Mouse (Mus musculus): ENCODE data around the gene Wasf2. TPM values are rescaled to one million over a fixed set of nuclear protein-coding genes. Genes with fewer than 3 reads are reported as not detected.
"Not testable (repeated sequence)": the region's sequence is repeated elsewhere in the genome, so short reads cannot be mapped to it uniquely, and the experiment has no call there.

Wasf2 gene
- total and polyA plus RNA-seq, 3 experiments = 14.9 to 59.5 (median 21.7) TPM

DNA sequence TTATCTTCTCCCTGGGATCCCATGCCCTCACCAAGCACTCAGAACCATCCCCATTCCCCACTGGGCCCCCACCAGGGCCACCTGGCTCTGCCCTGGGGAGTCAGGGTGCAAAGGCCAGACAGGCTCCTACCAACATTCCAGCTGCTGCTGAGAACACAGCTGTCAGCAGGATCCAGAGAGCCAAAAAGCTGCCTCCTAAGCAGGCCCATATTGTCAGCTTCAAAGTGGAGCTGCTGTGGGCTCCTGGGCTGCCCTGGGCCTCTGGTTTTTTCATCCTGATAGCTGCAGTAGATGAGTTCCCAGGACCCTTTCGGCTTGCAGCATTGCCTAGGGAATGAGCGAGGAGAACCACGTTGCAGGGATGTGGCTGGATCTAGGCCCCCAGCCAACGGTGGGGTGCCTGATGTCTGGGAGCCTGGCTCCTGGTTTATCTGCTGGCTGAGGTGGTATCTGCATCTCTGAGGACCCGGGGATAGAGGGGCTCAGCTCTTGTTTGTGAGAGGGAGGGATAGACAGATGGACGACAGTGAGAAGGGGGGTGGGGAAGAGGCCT is 36.7 kb upstream of the Wasf2 start:
- TF ChIP-seq UBTF (IDR thresholded peaks at IDR 0.05; ENCODE audit: low read depth, low read length) (no peak), POLR2A (IDR thresholded peaks at IDR 0.05; ENCODE audit: low read depth, low read length) (no peak), SIN3A (IDR thresholded peaks at IDR 0.05; ENCODE audit: low read length) (no peak)
- in situ Hi-C loops (cut with MboI; ENCODE audit: low pct_ligation_motif_present, low pct_unique_long_range_greater_than_20kb, low sequenced_read_pairs) (no loop called here), dilution Hi-C loops (cut with MboI; ENCODE audit: extremely low pct_ligation_motif_present, extremely low pct_unique_long_range_greater_than_20kb, low sequenced_read_pairs) (no loop called here)
- H3K27ac ChIP-seq (ENCODE audit: insufficient read depth, low read depth) = no peak overlapping the region
- H3K36me3 ChIP-seq (replicated peaks in 1 of 2; ENCODE audit: control insufficient read depth in 1 of 2, insufficient read depth in 1 of 2, low read length in 1 of 2) = no peaks in the 10 kb centered on the region
- no peak overlapping the region for H3K4me3 ChIP-seq (replicated peaks in 1 of 3; ENCODE audit: low read depth in 2 of 3, low read length in 2 of 3, poor library complexity in 1 of 3)
- H3K27me3 ChIP-seq (replicated peaks) = no peaks in the 10 kb centered on the region
- no peaks in the 10 kb centered on the region for H3K9me3 ChIP-seq (replicated peaks; ENCODE audit: low read length)
- peaks cover 5 to 26% of the 10 kb centered on the region in 2 experiments; a peak in 3 of 4 replicates for H3K4me1 ChIP-seq (ENCODE audit: control insufficient read depth in 1 of 2, insufficient read depth in 2 of 2)
- no peaks in the 10 kb centered on the region for H3K79me2 ChIP-seq (replicated peaks; ENCODE audit: control insufficient read depth, extremely low read depth, insufficient read depth, poor library complexity, severe bottlenecking)
- no peak overlapping the region for H3K4me2 ChIP-seq (ENCODE audit: insufficient read depth, low read depth, poor library complexity, severe bottlenecking)
- no peak overlapping the region for H3K9ac ChIP-seq (ENCODE audit: insufficient read depth, low read depth)
- no peak for DNase-seq (ENCODE audit: extremely low read depth)

DNA sequence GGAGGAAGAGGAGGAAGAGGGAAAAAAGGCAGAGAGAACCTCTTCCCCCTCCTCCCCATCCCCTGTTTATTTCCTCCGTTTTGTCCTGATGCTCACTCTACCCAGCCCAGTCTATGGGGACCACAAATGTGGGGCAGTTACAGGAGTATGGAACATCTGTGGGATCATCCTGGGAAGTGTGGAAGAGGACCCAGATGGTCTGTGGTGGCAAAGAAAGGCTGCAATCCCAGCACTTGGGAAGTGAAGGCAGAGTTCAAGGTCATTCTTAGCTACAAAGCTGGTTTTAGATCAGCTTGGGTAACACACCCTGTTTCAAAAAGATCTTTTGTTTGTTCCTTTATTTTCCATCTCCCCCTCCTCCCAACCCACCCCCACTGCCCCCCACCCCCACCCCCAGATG is 36.0 kb upstream of the Wasf2 start:
- H3K9me3 ChIP-seq (replicated peaks; ENCODE audit: low read length) = no peaks in the 10 kb centered on the region
- no peaks in the 10 kb centered on the region for H3K27me3 ChIP-seq (replicated peaks)
- no peaks in the 10 kb centered on the region for H3K36me3 ChIP-seq (replicated peaks in 1 of 2; ENCODE audit: control insufficient read depth in 1 of 2, insufficient read depth in 1 of 2, low read length in 1 of 2)
- in situ Hi-C loops (cut with MboI; ENCODE audit: low pct_ligation_motif_present, low pct_unique_long_range_greater_than_20kb, low sequenced_read_pairs) = no loop called here
- dilution Hi-C loops (cut with MboI; ENCODE audit: extremely low pct_ligation_motif_present, extremely low pct_unique_long_range_greater_than_20kb, low sequenced_read_pairs) = no loop called here
- H3K79me2 ChIP-seq (replicated peaks; ENCODE audit: control insufficient read depth, extremely low read depth, insufficient read depth, poor library complexity, severe bottlenecking) = no peaks in the 10 kb centered on the region
- peaks cover 5 to 26% of the 10 kb centered on the region in 2 experiments; a peak in 3 of 4 replicates for H3K4me1 ChIP-seq (ENCODE audit: control insufficient read depth in 1 of 2, insufficient read depth in 2 of 2)
- H3K27ac ChIP-seq (ENCODE audit: insufficient read depth, low read depth) = no peak overlapping the region
- H3K9ac ChIP-seq (ENCODE audit: insufficient read depth, low read depth) = no peak overlapping the region
- no peak overlapping the region for H3K4me3 ChIP-seq (replicated peaks in 1 of 3; ENCODE audit: low read depth in 2 of 3, low read length in 2 of 3, poor library complexity in 1 of 3)
- DNase-seq (ENCODE audit: extremely low read depth) = no peak
- no peak overlapping the region for H3K4me2 ChIP-seq (ENCODE audit: insufficient read depth, low read depth, poor library complexity, severe bottlenecking)
- TF ChIP-seq MEF2A (IDR thresholded peaks at IDR 0.05; ENCODE audit: borderline replicate concordance, low read depth, low read length) = no peak
- TF ChIP-seq POLR2A (IDR thresholded peaks at IDR 0.05; ENCODE audit: low read depth, low read length) = no peak
- TF ChIP-seq CHD2 (IDR thresholded peaks at IDR 0.05; ENCODE audit: low read length) = no peak
- TF ChIP-seq KAT2A (IDR thresholded peaks at IDR 0.05; ENCODE audit: insufficient replicate concordance, low read length) = no peak
- TF ChIP-seq ZKSCAN1 (IDR thresholded peaks at IDR 0.05; ENCODE audit: borderline replicate concordance, low read depth, low read length) = no peak
- TF ChIP-seq MAFK (IDR thresholded peaks at IDR 0.05; ENCODE audit: insufficient replicate concordance, low read length) = no peak
- TF ChIP-seq USF2 (conservative IDR thresholded peaks at IDR 0.05; ENCODE audit: low read depth, low read length) = no peak
- no peak for TF ChIP-seq NELFE (IDR thresholded peaks at IDR 0.05; ENCODE audit: low read depth, low read length)
- no peak for TF ChIP-seq NRF1 (IDR thresholded peaks at IDR 0.05; ENCODE audit: low read depth, low read length)

DNA sequence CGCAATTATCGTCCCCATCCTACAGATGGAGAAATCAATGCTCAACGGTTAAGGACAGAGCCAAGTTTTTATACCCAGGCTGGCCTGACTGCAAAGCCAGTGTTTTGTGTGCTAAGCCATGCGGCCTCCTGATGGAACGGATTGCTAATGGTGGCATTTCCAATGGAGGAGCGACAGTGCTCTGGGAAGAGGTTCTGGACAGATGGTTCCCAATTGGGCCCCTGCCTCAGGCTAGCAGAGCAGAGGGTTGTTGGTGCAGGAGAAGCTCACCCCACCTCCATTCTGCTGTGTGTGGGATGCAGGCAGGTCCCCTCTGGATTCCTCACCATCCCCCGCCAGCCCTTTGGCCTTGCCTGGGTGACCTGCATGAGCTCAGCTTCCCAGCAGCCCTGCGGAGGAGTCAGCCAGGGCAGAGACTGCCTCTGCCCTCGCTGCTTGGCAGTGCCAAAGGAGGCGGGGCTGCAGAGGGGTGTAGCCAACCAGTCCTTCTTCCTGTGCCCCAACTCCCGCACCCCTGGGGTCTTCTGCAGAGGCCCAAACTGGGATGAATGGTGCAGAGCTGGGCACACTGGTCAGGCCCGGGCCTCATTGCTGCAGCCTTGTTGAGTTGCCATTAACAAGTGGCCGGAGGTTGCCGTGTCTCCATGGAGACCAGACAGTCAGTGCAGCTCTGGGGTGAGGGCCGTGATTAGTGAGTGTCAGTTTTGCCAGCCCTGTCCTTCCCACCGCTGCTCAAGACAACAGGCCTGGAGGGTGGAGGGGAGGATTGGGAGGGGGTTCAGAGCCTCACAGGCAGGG is 35.2 kb upstream of the Wasf2 start:
- no peak for DNase-seq (ENCODE audit: extremely low read depth)
- Histone ChIP-seq H3K4me2 (ENCODE audit: insufficient read depth, low read depth, poor library complexity, severe bottlenecking) (no peak overlapping the region), H3K27me3 (replicated peaks) (no peaks in the 10 kb centered on the region), H3K9me3 (replicated peaks; ENCODE audit: low read length) (no peaks in the 10 kb centered on the region), H3K4me1 (ENCODE audit: control insufficient read depth in 1 of 2, insufficient read depth in 2 of 2) (peaks cover 5 to 26% of the 10 kb centered on the region in 2 experiments; a peak in 3 of 4 replicates), H3K27ac (ENCODE audit: insufficient read depth, low read depth) (no peak overlapping the region), H3K36me3 (replicated peaks in 1 of 2; ENCODE audit: control insufficient read depth in 1 of 2, insufficient read depth in 1 of 2, low read length in 1 of 2) (no peaks in the 10 kb centered on the region), H3K4me3 (replicated peaks in 1 of 3; ENCODE audit: low read depth in 2 of 3, low read length in 2 of 3, poor library complexity in 1 of 3) (no peak overlapping the region), H3K9ac (ENCODE audit: insufficient read depth, low read depth) (no peak overlapping the region), H3K79me2 (replicated peaks; ENCODE audit: control insufficient read depth, extremely low read depth, insufficient read depth, poor library complexity, severe bottlenecking) (no peaks in the 10 kb centered on the region)
- in situ Hi-C loops (cut with MboI; ENCODE audit: low pct_ligation_motif_present, low pct_unique_long_range_greater_than_20kb, low sequenced_read_pairs) = no loop called here
- dilution Hi-C loops (cut with MboI; ENCODE audit: extremely low pct_ligation_motif_present, extremely low pct_unique_long_range_greater_than_20kb, low sequenced_read_pairs) = no loop called here
- TF ChIP-seq NELFE (IDR thresholded peaks at IDR 0.05; ENCODE audit: low read depth, low read length) = no peak
- TF ChIP-seq MEF2A (IDR thresholded peaks at IDR 0.05; ENCODE audit: borderline replicate concordance, low read depth, low read length) = no peak
- TF ChIP-seq ZNF384 (IDR thresholded peaks at IDR 0.05; ENCODE audit: low read depth, low read length) = no peak
- TF ChIP-seq MAZ (IDR thresholded peaks at IDR 0.05; ENCODE audit: low read depth, low read length) = no peak
- no peak for TF ChIP-seq TBP (conservative IDR thresholded peaks at IDR 0.05; ENCODE audit: low read depth, low read length)
- TF ChIP-seq RAD21 (IDR thresholded peaks at IDR 0.05; ENCODE audit: low read depth, low read length) = no peak
- TF ChIP-seq TCF12 (IDR thresholded peaks at IDR 0.05; ENCODE audit: low read depth, low read length) = no peak
- no peak for TF ChIP-seq BHLHE40 (IDR thresholded peaks at IDR 0.05; ENCODE audit: low read depth, low read length)
- no peak for TF ChIP-seq MYC (IDR thresholded peaks at IDR 0.05; ENCODE audit: low read depth, low read length)

DNA sequence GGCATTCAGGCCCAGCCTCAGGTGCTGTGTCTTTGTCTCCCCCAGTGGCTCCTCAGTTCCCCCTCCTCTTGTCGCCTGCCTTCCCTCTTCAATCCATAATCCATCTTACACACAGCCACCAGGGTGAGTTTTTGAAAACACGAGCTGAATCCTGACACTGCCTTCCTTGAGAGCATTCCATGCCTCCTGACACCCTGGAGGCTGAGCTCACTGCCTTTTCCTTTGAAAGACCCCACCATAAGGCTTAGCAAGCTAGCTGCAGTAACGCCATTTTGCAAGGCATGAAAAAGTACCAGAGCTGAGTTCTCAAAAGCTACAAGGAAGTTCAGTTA is 34.6 kb upstream of the Wasf2 start:
- DNase-seq (ENCODE audit: extremely low read depth); dilution Hi-C loops (cut with MboI; ENCODE audit: extremely low pct_ligation_motif_present, extremely low pct_unique_long_range_greater_than_20kb, low sequenced_read_pairs); H3K79me2 ChIP-seq (replicated peaks; ENCODE audit: control insufficient read depth, extremely low read depth, insufficient read depth, poor library complexity, severe bottlenecking); H3K4me2 ChIP-seq (ENCODE audit: insufficient read depth, low read depth, poor library complexity, severe bottlenecking); H3K9me3 ChIP-seq (replicated peaks; ENCODE audit: low read length); H3K9ac ChIP-seq (ENCODE audit: insufficient read depth, low read depth); H3K36me3 ChIP-seq (replicated peaks in 1 of 2; ENCODE audit: control insufficient read depth in 1 of 2, insufficient read depth in 1 of 2, low read length in 1 of 2); H3K27ac ChIP-seq (ENCODE audit: insufficient read depth, low read depth); H3K4me3 ChIP-seq (replicated peaks in 1 of 3; ENCODE audit: low read depth in 2 of 3, low read length in 2 of 3, poor library complexity in 1 of 3); in situ Hi-C loops (cut with MboI; ENCODE audit: low pct_ligation_motif_present, low pct_unique_long_range_greater_than_20kb, low sequenced_read_pairs); H3K27me3 ChIP-seq (replicated peaks): not testable (repeated sequence)
- peaks cover 5 to 24% of the 10 kb centered on the region in 2 experiments; a peak in 3 of 4 replicates for H3K4me1 ChIP-seq (ENCODE audit: control insufficient read depth in 1 of 2, insufficient read depth in 2 of 2)

Measured in CH12.LX (cell line).